Mouse (Mus musculus): ENCODE measurements at regions not wholly inside any gene's neighbourhood (a gene's known extent, or its start where the extent isn't known, plus 50 kb on each side); places are given as distances from the start of the nearest gene placed in this dataset.

GRCm38 (mm10) chr4:66715821-66716760 lies 111.3 kb upstream of the Tlr4 start:
- TF ChIP-seq CTCF (IDR thresholded peaks at IDR 0.05; ENCODE audit: low read depth) (no peak), EP300 (IDR thresholded peaks at IDR 0.05; ENCODE audit: low read depth) (no peak)

Data from liver, postnatal 0 days (tissue).